Mouse (Mus musculus) retina, embryonic 14.5 days (tissue): Measurements from ENCODE around the gene Zfp93.
"Not testable (repeated sequence)": the region's sequence is repeated elsewhere in the genome, so short reads cannot be mapped to it uniquely, and the experiment has no call there.

Source experiments
- DNase-seq: peaks from one replicate; pipeline ENCODE4 v3.0.0-alpha.2; 2015; ENCODE audit warnings: low spot score

Gene Zfp93

DNA sequence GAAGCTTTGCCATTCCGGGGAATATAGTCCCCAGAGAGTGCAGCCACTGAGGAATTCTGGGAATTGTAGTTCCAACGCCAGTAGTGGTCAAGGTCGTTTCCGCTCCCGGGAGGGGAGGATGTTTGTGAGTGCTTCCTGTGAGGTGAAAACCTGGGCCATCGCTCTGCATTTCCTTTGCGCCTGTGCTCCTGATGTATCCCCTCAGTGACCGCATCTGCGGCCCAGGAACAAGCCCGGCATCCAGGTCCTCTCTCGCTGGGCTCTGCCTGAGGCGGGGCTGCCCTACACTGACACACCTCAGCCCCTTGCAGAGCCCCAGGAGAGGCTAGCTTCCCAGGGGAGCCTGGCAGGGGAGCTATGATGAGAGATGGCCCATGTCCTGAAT is at the start of gene Zfp93:
TSS of gene Zfp93 (plus strand) at position 133 of the 385 bp plus-strand sequence.
- peak; percentile 91 for DNase-seq

DNA sequence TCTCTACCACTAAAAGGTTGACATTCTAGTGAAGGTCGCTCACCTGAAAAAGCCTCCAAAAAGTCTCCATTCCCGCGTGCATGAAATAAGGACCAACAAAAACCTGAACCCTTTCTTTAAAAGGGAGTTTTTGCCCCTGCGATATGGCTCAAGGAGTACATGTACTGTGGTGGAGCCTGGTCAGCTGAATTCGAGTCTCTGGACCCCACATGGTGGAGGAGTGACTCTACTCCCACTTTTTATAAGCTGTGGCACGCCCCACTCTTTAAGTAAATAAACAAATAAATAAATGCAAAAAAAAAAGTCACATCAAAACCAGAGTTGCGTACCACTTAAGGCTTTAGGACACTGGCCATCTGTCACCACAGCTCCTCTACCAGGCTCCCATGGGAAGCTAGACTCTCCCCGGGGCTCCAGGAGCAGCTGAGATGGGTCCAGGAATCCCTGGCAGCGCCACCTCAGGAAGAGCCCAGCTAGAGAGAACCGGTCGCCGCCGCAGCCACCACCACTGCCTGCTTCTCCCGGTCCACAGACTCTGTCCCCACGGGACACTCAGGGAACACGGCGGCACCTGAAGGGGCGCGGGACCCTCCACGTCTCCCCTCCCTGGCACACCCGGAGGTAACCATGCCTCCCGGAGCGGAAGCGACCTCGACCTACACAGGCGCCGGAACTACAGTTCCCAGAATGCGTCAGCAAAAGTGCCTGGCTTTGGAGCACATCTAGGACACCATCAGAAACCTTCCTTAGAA is 33.0 kb upstream of the Zfp93 start, which contains the start of gene Zfp109:
TSS of gene Zfp109 (minus strand) at position 521 of the 752 bp plus-strand sequence.
- DNase-seq = peak; percentile 75

DNA sequence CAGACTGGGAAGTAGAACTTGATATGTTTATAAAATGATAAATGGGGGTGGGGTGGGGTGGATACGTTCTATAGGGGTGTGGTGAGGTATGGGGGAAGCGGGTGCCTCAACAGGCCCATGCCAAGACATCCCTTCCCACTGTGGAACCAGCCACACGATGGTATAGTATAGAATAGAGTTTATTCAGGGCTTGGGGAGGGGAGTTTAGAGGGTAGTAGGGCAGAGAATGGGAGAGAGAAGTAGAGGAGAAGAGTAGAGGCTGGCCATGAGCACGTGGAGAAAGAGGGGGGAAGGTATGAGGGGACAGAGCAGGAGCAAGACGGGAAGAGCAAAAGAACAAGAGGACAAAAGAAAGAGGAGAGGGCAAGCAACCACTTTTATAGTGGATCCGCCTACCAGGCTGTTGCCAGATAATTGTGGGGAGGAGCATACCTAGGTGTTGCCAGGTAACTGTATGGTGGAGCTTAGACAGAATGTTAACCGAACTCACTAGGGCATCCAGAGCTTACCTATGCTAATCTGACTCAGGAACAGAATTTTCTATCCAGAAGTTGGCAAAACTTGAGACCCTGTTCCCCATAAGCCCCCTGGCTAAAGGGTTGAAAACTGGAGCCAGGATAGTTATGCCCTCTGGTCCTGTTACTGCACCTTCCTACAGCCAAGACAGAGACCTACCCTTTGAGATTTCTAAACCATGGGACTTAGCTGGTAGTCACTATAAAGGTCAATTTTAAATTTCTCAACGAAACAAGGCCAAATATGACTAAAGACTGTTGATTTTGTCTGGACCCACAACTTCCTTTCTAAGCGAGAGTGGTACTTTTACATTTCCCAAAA is 16.2 kb upstream of the Zfp93 start:
- DNase-seq = no peak

DNA sequence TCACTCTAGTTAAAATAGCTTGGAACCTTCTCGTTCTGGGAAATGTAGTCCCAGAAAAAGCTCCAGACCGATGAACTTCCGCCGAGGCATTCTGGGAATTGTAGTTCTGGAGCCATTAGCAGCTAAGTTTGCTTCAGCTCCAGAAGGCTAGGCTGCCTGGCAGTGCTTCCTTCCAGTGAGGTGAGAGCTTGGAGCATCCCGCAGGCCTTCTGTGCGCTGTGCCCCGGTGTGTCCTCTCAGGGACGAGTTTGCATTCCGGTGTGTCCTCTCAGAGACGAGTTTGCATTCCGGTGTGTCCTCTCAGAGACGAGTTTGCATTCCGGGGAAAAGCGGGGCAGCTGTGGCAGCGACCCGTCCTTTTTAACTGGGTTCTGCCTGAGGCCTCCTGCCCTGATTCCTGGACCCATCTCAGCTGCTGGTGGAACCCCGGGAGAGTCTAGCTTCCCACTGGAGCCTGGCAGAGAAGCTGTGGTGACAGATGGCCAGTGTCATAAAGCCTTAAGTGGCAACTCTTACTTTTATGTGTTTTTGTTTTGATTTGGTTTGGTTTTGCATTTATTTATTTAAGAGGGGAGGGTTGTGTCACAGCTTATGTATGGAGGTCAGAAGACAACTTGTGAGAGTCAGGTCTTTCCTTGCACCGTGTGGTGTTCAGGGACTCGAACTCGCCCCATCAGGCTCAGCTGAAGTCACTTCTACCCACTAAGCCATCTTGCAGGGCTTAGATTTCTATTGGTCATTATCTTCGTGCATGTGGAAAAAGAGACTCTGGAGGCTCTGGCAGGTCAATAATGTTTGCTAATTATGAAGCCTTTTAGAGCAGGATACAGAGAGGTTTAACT is 15.4 kb upstream of the Zfp93 start, which contains the start of gene Zfp108:
TSS of gene Zfp108 (plus strand) at position 162 of the 842 bp plus-strand sequence.
- peak; percentile 91 for DNase-seq

DNA sequence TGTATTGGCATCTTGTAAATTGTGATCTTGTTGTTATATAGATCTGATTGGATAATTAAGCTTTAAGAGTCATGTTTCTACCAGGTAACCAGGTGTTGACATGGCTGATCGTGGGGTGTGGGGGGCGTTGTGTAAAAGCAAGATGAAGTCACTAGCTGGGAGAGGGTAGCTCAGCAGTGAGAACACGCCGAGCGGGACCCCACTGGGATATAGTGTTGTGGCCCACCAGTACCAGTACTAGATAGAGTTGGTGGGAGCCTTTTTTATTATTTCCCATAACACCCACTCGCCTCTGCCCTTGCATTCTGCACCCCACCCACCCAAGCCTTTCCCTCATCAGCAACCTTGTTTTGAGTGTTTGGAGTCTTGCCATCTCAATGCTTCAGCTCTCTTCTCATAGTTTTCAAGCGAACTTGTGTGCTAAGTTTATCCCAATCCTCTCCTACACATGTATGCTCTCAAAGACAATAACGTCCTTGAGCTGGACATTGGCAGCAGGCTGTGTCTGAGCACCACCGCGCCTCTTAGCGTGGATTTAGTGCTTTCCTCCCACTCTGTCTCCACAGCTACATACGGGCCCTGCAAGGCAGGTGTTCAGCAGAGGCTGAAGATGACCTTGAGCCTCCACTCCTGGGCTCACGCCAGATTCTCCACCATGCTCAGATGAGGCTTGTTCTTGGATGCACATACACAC is 10.8 kb upstream of the Zfp93 start:
- no peak for DNase-seq

DNA sequence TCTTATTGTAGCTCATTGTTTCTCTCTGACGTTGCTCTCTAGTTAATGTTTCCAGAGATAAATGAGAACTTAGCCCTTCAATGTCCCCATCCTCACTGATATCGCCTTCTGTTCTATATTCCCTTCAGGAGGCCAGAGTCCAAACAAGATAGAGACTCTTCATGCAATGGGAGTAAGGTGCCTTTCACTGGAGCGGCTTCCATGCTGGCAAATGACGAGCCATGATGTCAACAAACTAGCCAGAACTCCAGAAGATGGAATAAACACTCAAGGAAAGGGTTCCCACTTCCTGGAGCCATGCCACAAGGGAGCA is 10.3 kb upstream of the Zfp93 start:
- DNase-seq = no peak

DNA sequence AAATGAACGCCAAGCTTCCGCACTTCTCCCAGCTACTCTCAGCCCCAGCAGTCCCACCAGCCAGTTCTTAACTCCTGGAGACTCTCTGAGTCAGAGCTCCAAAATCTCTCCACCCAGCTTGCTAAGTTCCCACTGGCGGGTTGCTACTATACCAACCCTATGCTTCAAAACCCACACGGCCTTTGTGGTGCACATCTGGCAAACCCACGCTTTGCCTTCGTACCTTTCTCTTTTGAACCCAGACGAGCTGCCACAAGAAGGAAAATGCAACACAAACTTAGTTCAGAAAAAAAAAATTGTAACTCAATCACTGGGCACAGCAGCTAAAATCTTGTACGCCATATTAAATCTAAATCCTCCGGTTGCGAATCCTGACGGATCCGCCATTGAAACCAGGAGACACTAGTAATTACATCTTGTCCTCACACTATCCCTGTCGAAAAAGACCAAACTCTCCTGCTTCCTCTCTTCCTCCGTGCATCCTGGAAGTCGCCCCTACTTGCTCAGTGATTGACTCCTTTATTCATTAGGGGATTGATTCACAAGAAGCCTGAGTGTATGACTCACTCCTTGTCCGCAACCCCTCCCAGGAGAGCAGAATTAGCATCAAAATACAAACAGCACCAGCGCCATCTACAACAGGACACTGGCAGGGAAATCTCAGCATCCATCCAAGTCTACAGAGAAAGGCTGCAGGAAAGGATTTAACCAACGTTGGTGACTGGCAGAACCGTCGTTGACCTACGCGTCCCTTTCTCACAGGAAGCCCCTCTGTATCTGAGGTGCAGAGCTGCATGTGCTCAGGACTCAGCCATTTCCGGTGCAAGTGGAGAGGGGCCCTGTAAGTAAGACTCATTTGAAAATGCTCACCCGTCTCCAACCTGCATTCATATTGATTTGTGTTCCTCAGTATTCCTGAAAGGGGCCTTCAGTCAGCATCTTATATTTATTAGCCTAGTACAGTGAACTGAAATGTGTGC is 1.8 kb upstream of the Zfp93 start:
- DNase-seq = no peak

DNA sequence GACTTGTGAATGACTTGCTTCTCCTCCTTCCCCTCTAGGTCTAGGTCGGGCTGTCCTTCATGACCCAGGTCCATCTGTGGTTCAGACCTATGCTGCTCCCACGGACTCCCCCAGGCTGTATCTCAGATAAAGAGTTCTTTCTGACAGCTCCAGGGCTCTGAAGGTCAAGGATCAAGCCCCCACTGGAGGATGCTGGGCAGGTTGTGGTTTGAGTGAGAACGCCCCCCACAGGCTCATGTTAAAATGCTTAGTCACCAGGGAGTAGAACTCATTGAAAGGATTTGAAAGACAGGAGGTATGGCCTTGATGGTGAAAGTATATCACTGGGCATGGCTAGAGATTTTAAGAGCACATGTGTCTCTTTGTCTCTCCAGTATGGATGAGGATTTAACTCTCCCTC is 964 bp upstream of the Zfp93 start:
- DNase-seq = no peak

DNA sequence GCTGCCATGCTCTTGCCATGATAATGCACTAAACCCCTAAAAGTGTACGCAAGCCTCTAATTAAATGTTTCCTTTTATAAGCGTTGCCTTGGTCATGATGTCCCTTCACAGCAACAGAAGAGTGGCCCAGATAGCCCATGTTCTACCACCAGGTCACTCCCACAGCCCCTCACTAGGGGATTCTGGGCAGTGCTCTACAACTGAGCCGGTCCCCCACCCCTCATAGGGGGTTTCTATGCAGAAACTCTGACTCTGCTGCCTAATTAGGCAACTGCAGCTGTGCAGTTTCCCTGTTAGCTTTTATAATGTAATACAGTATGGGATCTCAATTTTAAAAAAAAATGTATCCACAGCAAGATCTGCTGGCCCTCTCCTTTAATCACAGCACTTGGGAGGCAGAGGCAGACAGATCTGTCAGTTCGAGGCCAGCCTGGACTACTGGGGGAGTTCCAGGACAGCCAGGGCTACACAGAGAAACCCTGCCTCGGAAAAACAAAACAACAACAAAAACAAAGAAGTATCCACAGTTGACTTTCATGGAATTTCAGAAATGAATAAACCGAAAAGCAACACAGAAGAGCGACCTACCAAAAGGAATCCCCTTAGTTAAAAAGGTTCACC is 443 bp upstream of the Zfp93 start:
- no peak for DNase-seq

DNA sequence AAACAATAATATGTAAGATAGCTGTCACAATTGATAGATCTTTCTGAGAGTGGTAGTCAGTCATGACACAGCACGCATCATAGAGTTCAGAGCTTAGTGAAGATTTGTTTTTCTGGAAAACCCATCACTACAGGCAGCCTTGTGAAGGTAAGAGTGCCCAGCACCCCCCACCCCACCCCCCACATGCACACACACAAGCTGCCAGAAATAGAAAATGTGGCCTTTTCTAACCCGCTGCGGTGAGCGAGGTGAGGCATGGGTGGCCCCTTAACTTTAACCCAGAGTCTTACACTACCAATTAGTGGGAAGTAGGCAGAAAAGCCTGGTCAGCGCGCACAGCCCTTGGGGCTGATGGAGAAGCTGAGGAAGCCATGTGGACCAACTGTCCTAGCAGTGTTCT is 971 bp downstream of the Zfp93 start:
- DNase-seq = no peak

DNA sequence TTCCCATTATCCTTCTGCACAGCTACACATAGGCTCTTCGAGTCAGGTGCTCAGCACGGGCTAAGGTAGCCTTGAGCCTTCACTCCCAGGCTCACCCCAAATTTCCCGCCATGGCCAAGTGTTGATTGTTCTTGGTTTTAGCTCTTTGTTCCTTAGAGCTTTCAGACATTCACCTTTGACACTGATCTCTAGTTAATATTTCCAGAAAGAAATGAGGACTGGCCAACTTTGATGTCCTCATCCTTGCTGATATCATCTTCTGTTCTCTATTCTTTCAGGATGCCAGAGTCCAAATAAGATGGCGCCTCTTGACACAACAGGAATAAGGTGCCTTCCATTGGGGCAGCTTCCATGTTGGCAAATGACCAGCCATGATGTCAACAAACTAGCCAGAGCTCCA is 4.2 kb downstream of the Zfp93 start:
- no peak for DNase-seq

DNA sequence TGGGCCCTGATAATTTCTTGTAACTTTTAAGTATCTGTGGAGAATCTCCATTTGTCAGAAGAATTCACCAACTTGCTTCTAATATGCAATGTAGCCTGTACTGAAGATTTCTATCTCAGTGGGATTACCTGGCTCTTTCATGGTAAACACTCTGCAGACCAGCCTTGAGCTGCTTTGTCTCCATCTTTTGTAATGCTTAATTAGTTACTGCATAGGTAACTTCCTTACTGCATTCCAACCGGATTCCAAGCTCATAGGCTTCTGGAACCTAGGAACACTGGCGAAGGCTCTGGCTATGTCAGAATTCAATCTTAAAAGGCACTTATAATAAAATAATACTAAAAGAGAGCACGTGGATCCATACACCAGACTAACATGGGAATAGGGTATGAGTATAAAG is 8.6 kb downstream of the Zfp93 start:
- not testable (repeated sequence) for DNase-seq

DNA sequence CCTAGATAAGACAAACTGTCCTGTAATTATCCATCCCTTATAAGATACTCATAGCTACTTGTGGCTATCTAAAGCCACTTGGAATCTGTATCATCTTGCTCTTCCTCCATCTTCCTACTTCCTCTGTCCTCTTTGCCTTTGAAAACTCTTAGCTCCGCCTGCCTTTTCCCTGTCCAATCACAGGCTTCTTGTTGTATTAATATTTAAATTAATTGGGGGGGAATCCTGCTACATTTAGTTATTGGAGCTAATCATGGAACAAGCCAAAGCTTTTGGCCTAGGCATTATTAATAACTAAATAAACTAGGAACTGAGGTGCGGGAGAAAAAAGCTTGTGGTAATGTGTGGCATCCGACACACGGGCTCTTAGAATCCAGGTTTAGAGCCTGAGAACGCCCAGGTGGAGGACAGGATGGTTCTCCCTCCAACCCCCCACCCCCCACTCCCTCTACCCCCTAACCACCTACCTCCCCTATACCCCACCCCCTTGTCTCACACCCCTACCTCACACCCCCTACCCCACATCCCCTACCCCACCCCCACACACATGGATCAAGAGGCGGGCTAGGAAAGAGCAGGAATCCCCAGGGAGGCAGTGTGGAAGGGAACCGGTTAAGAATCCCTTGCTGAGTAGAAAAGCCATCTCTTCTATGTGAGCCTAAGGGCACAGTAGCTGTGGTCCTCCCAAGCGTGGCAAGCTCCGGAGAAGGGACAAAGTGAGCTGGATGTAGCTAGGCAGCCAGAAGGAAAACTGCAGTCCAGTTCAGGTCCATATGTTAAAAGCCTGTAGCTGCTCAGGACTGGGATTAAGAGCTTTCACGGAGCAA is 10.0 kb downstream of the Zfp93 start:
- peak; percentile 29 for DNase-seq

DNA sequence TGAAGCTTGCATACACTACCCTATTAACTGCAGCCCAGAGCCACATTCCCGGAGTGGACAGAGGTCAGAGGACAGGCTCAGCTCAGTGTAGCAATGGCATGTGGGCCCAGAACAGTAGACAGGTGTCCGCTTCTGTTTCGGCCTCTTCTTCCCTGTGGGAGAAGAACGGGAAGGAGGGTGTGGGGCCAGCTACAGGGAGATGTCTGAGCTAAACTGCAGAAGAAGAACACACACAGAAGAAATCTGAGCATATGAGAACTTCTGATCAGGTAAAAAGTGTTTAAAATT is 10.6 kb downstream of the Zfp93 start:
- no peak for DNase-seq

DNA sequence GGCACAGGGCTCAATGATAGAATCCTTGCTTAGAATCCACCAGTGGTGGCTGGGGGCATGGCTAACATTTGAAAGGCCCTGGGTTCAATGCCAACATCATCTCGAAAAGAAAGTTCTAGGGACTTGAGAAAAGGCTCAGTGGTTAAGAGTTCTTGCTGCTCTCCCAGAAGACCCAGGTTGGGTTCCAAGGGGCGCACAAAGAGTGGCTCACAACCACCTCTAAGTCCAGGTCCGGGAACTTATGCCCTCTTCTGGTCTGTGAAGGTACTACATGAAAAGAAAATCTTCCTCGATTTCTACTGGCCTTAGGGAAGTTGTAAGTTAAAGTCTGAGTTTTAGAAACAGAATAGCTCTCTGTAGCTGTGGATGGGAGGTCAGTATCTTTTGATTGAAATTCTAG is 15.9 kb downstream of the Zfp93 start:
- DNase-seq = peak; percentile 23

DNA sequence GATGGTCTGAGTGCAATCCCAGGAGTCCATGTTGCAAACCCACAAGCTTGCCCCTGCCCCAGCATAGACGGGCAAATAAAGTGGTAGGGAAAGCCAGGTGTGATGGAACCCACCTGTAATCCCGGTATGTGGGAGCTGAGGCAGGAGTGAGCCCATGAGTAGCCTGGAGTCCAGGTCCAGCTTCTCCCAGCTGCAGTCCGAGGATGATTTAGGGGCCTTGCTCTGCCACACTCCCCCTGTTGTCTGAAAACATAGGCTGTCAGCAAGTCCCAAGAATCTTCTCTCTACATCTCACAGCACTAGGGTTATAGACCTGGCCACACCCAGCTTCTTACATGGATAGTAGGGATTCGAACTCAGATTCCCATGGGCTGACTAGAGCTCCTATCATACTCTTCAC is 16.7 kb downstream of the Zfp93 start:
- DNase-seq = no peak

DNA sequence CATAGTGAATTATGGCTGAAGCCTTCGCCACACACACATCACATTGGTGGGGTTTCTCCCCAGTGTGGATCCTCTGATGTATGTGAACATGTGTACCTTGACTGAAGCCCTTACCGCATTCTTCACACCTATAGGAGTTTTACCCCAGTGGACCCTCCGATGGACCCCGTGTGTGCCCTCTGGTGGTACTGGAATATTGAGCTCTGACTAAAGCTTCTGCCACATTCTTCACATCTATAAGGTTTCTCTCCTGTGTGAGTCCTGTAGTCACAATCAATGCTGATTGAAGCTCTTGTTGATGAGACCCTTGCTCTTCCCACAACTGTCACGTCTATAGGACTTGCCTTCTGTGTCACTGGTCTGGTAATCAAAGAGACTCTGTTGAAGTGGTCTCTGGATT is 17.4 kb downstream of the Zfp93 start:
- DNase-seq = no peak

DNA sequence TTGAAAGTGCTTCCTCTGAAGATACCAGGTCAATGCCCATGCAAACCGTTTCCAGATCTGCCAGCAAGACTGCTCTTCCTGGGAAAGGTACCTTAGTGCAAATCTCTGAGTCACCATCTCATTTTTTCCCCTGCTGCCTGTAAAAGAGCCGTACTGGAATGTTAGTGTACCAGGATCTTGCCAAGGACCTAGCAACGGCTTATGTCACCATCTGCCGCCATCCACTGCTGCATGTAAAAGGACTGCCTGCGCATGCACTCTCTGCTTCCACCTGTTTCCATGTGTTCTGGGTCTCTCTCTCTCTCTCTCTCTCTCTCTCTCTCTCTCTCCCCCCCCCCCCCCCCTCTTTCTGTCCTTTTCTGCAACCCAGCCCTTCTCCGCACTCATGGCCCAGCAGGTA is 18.3 kb downstream of the Zfp93 start:
- DNase-seq = no peak

DNA sequence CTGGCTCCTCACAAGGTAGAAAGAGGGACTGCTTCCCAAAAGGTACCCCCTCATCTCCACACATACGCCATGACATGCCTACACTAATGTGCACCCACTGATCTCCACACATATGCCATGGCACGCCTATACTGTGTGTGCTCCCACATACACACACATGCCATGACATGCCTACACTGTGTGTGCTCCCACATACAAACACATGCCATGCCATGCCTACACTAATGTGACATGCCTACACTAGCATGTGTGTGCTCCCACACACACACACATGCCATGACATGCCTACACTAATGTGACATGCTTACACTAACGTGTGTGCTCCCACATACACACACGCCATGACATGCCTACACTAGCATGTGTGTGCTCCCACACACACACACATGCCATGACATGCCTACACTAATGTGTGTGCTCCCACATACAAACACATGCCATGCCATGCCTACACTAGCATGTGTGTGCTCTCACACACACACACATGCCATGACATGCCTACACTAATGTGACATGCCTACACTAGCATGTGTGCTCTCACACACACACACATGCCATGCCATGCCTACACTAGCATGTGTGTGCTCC is 20.0 kb downstream of the Zfp93 start:
- DNase-seq = no peak
